Mouse (Mus musculus): ENCODE data around the gene Pisd. TPM values are rescaled to one million over a fixed set of nuclear protein-coding genes. Genes with fewer than 3 reads are reported as not detected.
A peak's percentile ranks its signal among the peaks of the same experiment; 100 is the strongest.
"Not testable (repeated sequence)": the region's sequence is repeated elsewhere in the genome, so short reads cannot be mapped to it uniquely, and the experiment has no call there.

Gene Pisd
- 63.1 and 69.5 TPM in 2 replicates for polyA plus RNA-seq (2014; fragmentation: Nextera tagmentation; extraction: Ambion mirVana)

DNA sequence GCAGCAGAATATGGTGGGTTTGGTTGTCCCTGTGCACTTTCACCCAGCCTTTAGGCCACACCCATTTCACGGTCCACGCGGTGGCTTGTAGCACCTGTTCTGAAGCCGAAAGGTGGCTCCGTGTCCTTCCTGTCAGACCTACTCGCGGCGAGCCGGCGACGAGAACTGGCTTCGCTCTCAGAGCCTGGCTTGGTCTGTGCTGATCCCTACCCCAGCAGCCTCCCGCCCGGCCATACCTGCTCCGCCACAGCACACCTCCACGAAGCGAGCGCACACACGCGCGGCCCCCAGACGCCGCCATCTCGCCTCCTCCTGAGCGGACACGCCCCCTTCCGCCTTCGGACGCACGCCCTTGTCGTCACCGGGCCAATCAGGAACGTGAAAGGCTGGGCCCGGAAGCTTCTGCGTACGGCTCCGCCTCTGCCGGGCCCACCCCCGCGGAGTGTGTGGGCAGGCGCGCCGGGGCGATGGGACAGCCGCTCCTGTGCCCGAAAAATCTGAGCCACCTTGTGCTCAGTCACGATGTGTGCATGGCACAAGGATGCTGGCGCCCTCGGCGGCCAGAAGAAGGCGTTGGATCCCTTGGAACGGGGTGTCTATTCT lies at the start of gene Pisd:
Pisd (minus strand) TSS at position 334 of the 603 bp plus-strand sequence.
- ATAC-seq (replicated peaks; ENCODE audit: low FRiP score) (peak; percentile 99), DNase-seq (ENCODE audit: low spot score) (peak; percentile 95)
- Histone ChIP-seq H3K36me3 (ENCODE audit: control insufficient read depth, insufficient read depth, low read length) (no peaks in the 10 kb centered on the region), H3K9ac (ENCODE audit: low read length) (peak within 1 kb of the TSS; percentile 77), H3K27me3 (ENCODE audit: control insufficient read depth, insufficient read depth, low read length) (no peaks in the 10 kb centered on the region), H3K4me3 (ENCODE audit: low read depth, low read length) (peak within 1 kb of the TSS; percentile 86), H3K4me2 (ENCODE audit: low read depth, low read length, severe bottlenecking) (peak within 1 kb of the TSS; percentile 85), H3K4me1 (replicated peaks; ENCODE audit: control insufficient read depth, insufficient read depth, low read length) (no peaks in the 10 kb centered on the region; the same call in 1 of the 2 replicates), H3K9me3 (ENCODE audit: control insufficient read depth, low read length) (no peaks in the 10 kb centered on the region), H3K27ac (ENCODE audit: low read depth, low read length) (0 out of 2 replicates have a peak within 1 kb of the TSS, but pooled peaks have one; percentile 27)
- under 1% methylated on average over 52 of the region's 52 CpGs for WGBS

DNA sequence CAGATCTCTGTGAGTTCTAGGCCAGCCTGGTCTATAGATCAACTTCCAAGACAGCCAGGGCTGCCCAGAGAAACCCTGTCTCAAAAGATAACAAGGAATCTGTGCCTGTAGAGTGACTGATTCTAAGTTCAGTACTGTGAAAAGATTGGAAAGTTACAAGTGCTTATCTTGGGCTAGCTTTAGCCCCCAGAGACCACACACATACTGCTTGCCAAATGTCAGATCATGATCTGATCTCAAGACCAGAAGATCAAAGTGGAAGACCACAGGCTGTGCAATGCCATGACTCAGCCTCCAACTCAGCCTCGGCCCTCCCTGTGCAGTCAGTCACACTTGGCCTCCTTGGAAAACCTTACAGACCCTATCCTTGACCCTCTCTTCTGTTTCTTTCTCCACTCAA lies 49.1 kb upstream of the Pisd start:
- DNase-seq (ENCODE audit: low spot score): no peak
- Histone ChIP-seq H3K36me3 (ENCODE audit: control insufficient read depth, insufficient read depth, low read length) (peaks cover 12% of the 10 kb centered on the region), H3K27ac (ENCODE audit: low read depth, low read length) (no peak overlapping the region)

DNA sequence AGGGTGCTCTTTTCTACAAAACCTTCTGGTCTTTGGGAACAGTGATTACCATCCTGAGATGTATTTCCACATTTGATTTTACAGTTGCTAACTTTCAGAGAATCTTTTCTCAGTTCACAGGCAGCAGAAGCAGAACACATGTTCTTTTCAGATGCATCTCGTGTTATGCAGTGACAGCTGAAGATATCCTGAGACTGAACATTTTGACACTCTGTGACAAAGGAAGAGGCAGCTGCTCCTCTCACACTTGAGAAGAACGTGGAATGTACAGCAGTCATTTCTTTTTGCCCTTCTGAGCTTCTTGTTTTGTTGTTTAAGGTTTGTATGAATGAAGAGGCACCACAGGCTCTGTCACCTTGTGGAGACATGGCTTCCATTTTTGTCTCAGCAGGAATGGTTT lies 44.6 kb upstream of the Pisd start:
- WGBS: 90% methylated on average over 2 of the region's 2 CpGs
- ATAC-seq (replicated peaks; ENCODE audit: low FRiP score) (no peak), DNase-seq (ENCODE audit: low spot score) (no peak)
- H3K4me3 ChIP-seq (ENCODE audit: low read depth, low read length): no peak overlapping the region
- H3K27ac ChIP-seq (ENCODE audit: low read depth, low read length): no peak overlapping the region
- no peaks in the 10 kb centered on the region for H3K9me3 ChIP-seq (ENCODE audit: control insufficient read depth, low read length)
- no peak overlapping the region for H3K4me2 ChIP-seq (ENCODE audit: low read depth, low read length, severe bottlenecking)
- no peak overlapping the region for H3K9ac ChIP-seq (ENCODE audit: low read length)
- peaks cover 7% of the 10 kb centered on the region for H3K36me3 ChIP-seq (ENCODE audit: control insufficient read depth, insufficient read depth, low read length)
- no peaks in the 10 kb centered on the region for H3K27me3 ChIP-seq (ENCODE audit: control insufficient read depth, insufficient read depth, low read length)
- H3K4me1 ChIP-seq (replicated peaks; ENCODE audit: control insufficient read depth, insufficient read depth, low read length): no peaks in the 10 kb centered on the region

More for the DNA sequence above, 49.1 kb upstream of the Pisd start:
- ATAC-seq (replicated peaks; ENCODE audit: low FRiP score): no peak
- H3K4me3 ChIP-seq (ENCODE audit: low read depth, low read length): no peak overlapping the region
- H3K27me3 ChIP-seq (ENCODE audit: control insufficient read depth, insufficient read depth, low read length): no peaks in the 10 kb centered on the region
- no peak overlapping the region for H3K4me2 ChIP-seq (ENCODE audit: low read depth, low read length, severe bottlenecking)
- H3K9ac ChIP-seq (ENCODE audit: low read length): no peak overlapping the region
- no peaks in the 10 kb centered on the region for H3K4me1 ChIP-seq (replicated peaks; ENCODE audit: control insufficient read depth, insufficient read depth, low read length)
- no peaks in the 10 kb centered on the region for H3K9me3 ChIP-seq (ENCODE audit: control insufficient read depth, low read length)
- WGBS: 76% methylated on average over 1 of the region's 1 CpGs

DNA sequence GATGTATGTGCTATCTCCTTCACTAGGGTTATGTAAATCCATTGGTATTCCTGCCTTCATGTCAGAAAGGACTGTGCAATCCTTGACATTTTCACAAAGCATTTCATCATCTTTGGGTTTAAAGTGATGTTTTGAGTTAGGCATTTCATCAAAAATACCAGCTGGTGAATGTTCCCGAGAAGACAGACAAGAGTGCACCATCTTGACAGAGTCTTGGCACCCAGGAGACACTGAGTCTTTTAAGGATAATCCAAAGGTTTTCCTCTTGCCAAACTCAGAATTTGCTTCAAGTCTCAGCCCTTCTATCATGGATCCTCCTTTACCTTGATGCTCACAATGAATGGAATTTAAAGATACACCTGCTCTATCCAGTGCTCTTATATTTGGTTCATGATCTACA lies 43.3 kb upstream of the Pisd start:
- H3K4me1 ChIP-seq (replicated peaks; ENCODE audit: control insufficient read depth, insufficient read depth, low read length); ATAC-seq (replicated peaks; ENCODE audit: low FRiP score); H3K27ac ChIP-seq (ENCODE audit: low read depth, low read length); H3K4me3 ChIP-seq (ENCODE audit: low read depth, low read length); DNase-seq (ENCODE audit: low spot score); H3K36me3 ChIP-seq (ENCODE audit: control insufficient read depth, insufficient read depth, low read length); H3K9ac ChIP-seq (ENCODE audit: low read length); H3K27me3 ChIP-seq (ENCODE audit: control insufficient read depth, insufficient read depth, low read length); H3K9me3 ChIP-seq (ENCODE audit: control insufficient read depth, low read length); H3K4me2 ChIP-seq (ENCODE audit: low read depth, low read length, severe bottlenecking): not testable (repeated sequence)
- 92% methylated on average over 1 of the region's 1 CpGs for WGBS

- WGBS: 92% methylated on average over 7 of the region's 7 CpGs
- Histone ChIP-seq H3K27me3 (ENCODE audit: control insufficient read depth, insufficient read depth, low read length) (no peaks in the 10 kb centered on the region), H3K36me3 (ENCODE audit: control insufficient read depth, insufficient read depth, low read length) (peaks cover 3% of the 10 kb centered on the region; the same call in 1 of the 2 replicates), H3K9me3 (ENCODE audit: control insufficient read depth, low read length) (no peaks in the 10 kb centered on the region), H3K4me1 (replicated peaks; ENCODE audit: control insufficient read depth, insufficient read depth, low read length) (no peaks in the 10 kb centered on the region), H3K4me3 (ENCODE audit: low read depth, low read length) (no peak within 1 kb of the TSS), H3K4me2 (ENCODE audit: low read depth, low read length, severe bottlenecking) (no peak within 1 kb of the TSS), H3K9ac (ENCODE audit: low read length) (no peak within 1 kb of the TSS), H3K27ac (ENCODE audit: low read depth, low read length) (no peak within 1 kb of the TSS)
- no peak for ATAC-seq (replicated peaks; ENCODE audit: low FRiP score)
- DNase-seq (ENCODE audit: low spot score): no peak
Observed at GRCm38 (mm10) chr5:32827009-32827408, 41.6 kb upstream of the Pisd start, which contains the start of gene Gm20671. TSS of gene Gm20671 (minus strand) at chr5:32827109.

- no peak overlapping the region for H3K4me2 ChIP-seq (ENCODE audit: low read depth, low read length, severe bottlenecking)
- 94% methylated on average over 8 of the region's 8 CpGs for WGBS
- no peaks in the 10 kb centered on the region for H3K27me3 ChIP-seq (ENCODE audit: control insufficient read depth, insufficient read depth, low read length)
- no peaks in the 10 kb centered on the region for H3K9me3 ChIP-seq (ENCODE audit: control insufficient read depth, low read length)
- no peaks in the 10 kb centered on the region; the same call in 1 of the 2 replicates for H3K36me3 ChIP-seq (ENCODE audit: control insufficient read depth, insufficient read depth, low read length)
- no peak overlapping the region for H3K4me3 ChIP-seq (ENCODE audit: low read depth, low read length)
- no peak overlapping the region for H3K9ac ChIP-seq (ENCODE audit: low read length)
- H3K4me1 ChIP-seq (replicated peaks; ENCODE audit: control insufficient read depth, insufficient read depth, low read length): no peaks in the 10 kb centered on the region
- ATAC-seq (replicated peaks; ENCODE audit: low FRiP score) (no peak), DNase-seq (ENCODE audit: low spot score) (no peak)
- no peak overlapping the region for H3K27ac ChIP-seq (ENCODE audit: low read depth, low read length)
Observed at GRCm38 (mm10) chr5:32820471-32820870, 35.0 kb upstream of the Pisd start.

DNA sequence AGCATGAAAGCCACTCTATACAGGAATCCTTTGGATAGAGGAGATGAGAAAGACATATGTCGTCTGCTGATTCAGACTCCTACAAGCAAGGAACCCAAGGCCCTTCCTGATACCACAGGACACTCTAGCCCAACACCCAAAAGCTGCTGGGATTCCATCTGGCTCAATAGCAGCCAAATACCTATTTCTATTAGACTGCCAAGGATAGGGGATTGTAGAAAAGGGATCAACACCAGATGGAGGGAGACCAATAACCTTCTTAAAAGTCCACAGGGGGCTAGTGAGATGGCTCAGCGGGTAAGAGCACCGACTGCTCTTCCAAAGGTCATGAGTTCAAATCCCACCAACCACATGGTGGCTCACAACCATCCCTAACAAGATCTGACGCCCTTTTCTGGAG lies 29.9 kb upstream of the Pisd start:
- no peak overlapping the region for H3K4me3 ChIP-seq (ENCODE audit: low read depth, low read length)
- no peaks in the 10 kb centered on the region for H3K9me3 ChIP-seq (ENCODE audit: control insufficient read depth, low read length)
- H3K9ac ChIP-seq (ENCODE audit: low read length): no peak overlapping the region
- H3K27me3 ChIP-seq (ENCODE audit: control insufficient read depth, insufficient read depth, low read length): no peaks in the 10 kb centered on the region
- DNase-seq (ENCODE audit: low spot score) (no peak), ATAC-seq (replicated peaks; ENCODE audit: low FRiP score) (no peak)
- H3K36me3 ChIP-seq (ENCODE audit: control insufficient read depth, insufficient read depth, low read length): no peaks in the 10 kb centered on the region; the same call in 1 of the 2 replicates
- no peaks in the 10 kb centered on the region for H3K4me1 ChIP-seq (replicated peaks; ENCODE audit: control insufficient read depth, insufficient read depth, low read length)
- no peak overlapping the region for H3K4me2 ChIP-seq (ENCODE audit: low read depth, low read length, severe bottlenecking)
- WGBS: 93% methylated on average over 4 of the region's 4 CpGs
- no peak overlapping the region for H3K27ac ChIP-seq (ENCODE audit: low read depth, low read length)

DNA sequence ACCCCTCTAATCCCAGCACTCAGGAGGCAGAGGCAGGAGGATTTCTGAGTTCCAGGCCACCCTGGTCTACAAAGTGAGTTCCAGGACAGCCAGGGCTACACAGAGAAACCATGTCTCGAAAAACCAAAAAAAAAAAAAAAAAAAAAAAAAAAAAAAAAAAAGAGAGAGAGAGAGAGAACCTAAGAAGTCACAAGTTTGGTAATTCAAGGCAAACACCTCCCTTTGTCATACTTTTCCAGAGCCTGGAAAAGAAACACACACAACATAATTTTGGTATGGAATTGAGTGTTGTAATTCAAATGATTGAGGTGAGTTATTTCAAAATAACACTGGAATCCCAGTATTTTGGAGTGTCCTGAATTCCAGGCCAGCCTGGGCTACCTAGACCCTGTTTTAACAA lies 1.0 kb upstream of the Pisd start:
- not testable (repeated sequence) for DNase-seq (ENCODE audit: low spot score); H3K4me3 ChIP-seq (ENCODE audit: low read depth, low read length); H3K9me3 ChIP-seq (ENCODE audit: control insufficient read depth, low read length); H3K9ac ChIP-seq (ENCODE audit: low read length); H3K4me2 ChIP-seq (ENCODE audit: low read depth, low read length, severe bottlenecking); H3K27me3 ChIP-seq (ENCODE audit: control insufficient read depth, insufficient read depth, low read length); H3K27ac ChIP-seq (ENCODE audit: low read depth, low read length); H3K36me3 ChIP-seq (ENCODE audit: control insufficient read depth, insufficient read depth, low read length); ATAC-seq (replicated peaks; ENCODE audit: low FRiP score); H3K4me1 ChIP-seq (replicated peaks; ENCODE audit: control insufficient read depth, insufficient read depth, low read length)
- 87% methylated on average over 1 of the region's 1 CpGs for WGBS

- ATAC-seq (replicated peaks; ENCODE audit: low FRiP score): no peak
- no peaks in the 10 kb centered on the region for H3K9me3 ChIP-seq (ENCODE audit: control insufficient read depth, low read length)
- H3K36me3 ChIP-seq (ENCODE audit: control insufficient read depth, insufficient read depth, low read length): no peaks in the 10 kb centered on the region
- H3K4me2 ChIP-seq (ENCODE audit: low read depth, low read length, severe bottlenecking): peak overlapping the region; percentile 85
- WGBS: 27% methylated on average over 5 of the region's 5 CpGs
- H3K4me3 ChIP-seq (ENCODE audit: low read depth, low read length): peak overlapping the region; percentile 86
- H3K27me3 ChIP-seq (ENCODE audit: control insufficient read depth, insufficient read depth, low read length): no peaks in the 10 kb centered on the region
- no peak for DNase-seq (ENCODE audit: low spot score)
- no peaks in the 10 kb centered on the region; the same call in 1 of the 2 replicates for H3K4me1 ChIP-seq (replicated peaks; ENCODE audit: control insufficient read depth, insufficient read depth, low read length)
- H3K9ac ChIP-seq (ENCODE audit: low read length): peak overlapping the region; percentile 77
- H3K27ac ChIP-seq (ENCODE audit: low read depth, low read length): no peak overlapping the region
Observed at GRCm38 (mm10) chr5:32784726-32785125, 720 bp downstream of the Pisd start.
